17 mouse cellular contexts compared by ENCODE assay signal in the genomic region with DNA sequence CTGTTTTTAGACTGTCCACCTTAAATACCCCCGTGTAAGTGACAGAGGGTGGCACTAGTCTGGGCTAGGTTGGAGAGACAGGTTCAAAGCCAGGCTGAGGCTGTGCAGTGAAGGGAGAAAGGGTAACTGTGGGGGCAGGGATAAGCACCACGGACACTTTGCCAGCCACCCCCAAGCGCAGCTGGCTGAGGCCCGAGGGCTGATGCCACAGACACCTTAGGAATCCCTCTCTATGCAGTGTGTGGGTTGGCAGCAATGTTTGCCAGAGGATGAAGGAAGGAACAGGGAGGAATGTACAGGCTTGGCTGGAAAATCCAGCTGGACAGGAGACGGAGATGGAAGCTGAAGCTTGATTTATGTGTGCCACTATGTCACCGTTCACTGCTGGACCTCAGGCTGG.
A peak's percentile ranks its signal among the peaks of the same experiment; 100 is the strongest.
DNase-seq lines count a peak whose midpoint lies in the region; ATAC-seq and TF ChIP-seq lines count a peak whose summit lies in the region.
"Had no signal": no experiment of that assay in that cellular context is flagged by ENCODE, and none has a peak within 500 bp of the region (broad histone marks: within the 10 kb centered on the region; RNA-seq: fewer than 3 reads in every experiment).

No protein-coding gene starts in this region.

- H3K4me1 ChIP-seq in lung, embryonic 14.5 days (ENCODE audit: insufficient read depth): no peaks in the 10 kb centered on the region
- H3K4me1 ChIP-seq in limb, embryonic 10.5 days: peaks cover 11% of the 10 kb centered on the region
- no peaks in the 10 kb centered on the region for H3K4me1 ChIP-seq in forebrain, embryonic 14.5 days (ENCODE audit: control insufficient read depth, insufficient read depth, low read length)
- H3K4me1 ChIP-seq: forebrain, embryonic 13.5 days; heart, embryonic 13.5 days had no signal

- H3K9me3 ChIP-seq in lung, embryonic 14.5 days (ENCODE audit: low read depth, low read length): no peaks in the 10 kb centered on the region
- no peaks in the 10 kb centered on the region for H3K9me3 ChIP-seq in limb, embryonic 10.5 days (replicated peaks)
- no peaks in the 10 kb centered on the region for H3K9me3 ChIP-seq in forebrain, embryonic 14.5 days (replicated peaks; ENCODE audit: control insufficient read depth, low read length)
- H3K9me3 ChIP-seq: embryonic facial prominence, embryonic 10.5 days; forebrain, embryonic 13.5 days; heart, embryonic 13.5 days had no signal

- WGBS in lung, embryonic 14.5 days: 62% methylated on average over 6 of the region's 6 CpGs
- WGBS in limb, embryonic 10.5 days: 80% methylated on average over 6 of the region's 6 CpGs
- WGBS in forebrain, embryonic 14.5 days: 87% methylated on average over 6 of the region's 6 CpGs

- no peaks in the 10 kb centered on the region for H3K36me3 ChIP-seq in lung, embryonic 14.5 days (ENCODE audit: insufficient read depth)
- no peaks in the 10 kb centered on the region for H3K36me3 ChIP-seq in limb, embryonic 10.5 days
- H3K36me3 ChIP-seq in forebrain, embryonic 14.5 days (ENCODE audit: control insufficient read depth, insufficient read depth, low read length): no peaks in the 10 kb centered on the region
- H3K36me3 ChIP-seq: embryonic facial prominence, embryonic 10.5 days; heart, embryonic 13.5 days had no signal

- H3K4me3 ChIP-seq in lung, embryonic 14.5 days (ENCODE audit: low read depth, low read length): no peak overlapping the region
- no peak overlapping the region for H3K4me3 ChIP-seq in limb, embryonic 10.5 days
- H3K4me3 ChIP-seq in forebrain, embryonic 14.5 days (ENCODE audit: low read depth, low read length): no peak overlapping the region
- H3K4me3 ChIP-seq: embryonic facial prominence, embryonic 10.5 days; forebrain, embryonic 13.5 days; heart, embryonic 13.5 days had no signal

- no peak overlapping the region for H3K27ac ChIP-seq in lung, embryonic 14.5 days (ENCODE audit: low read depth)
- peak overlapping the region; percentile 25; the same call in 1 of the 2 replicates for H3K27ac ChIP-seq in limb, embryonic 10.5 days
- no peak overlapping the region for H3K27ac ChIP-seq in forebrain, embryonic 14.5 days (ENCODE audit: low read depth, low read length)
- H3K27ac ChIP-seq: embryonic facial prominence, embryonic 10.5 days; forebrain, embryonic 13.5 days; heart, embryonic 13.5 days; hindbrain, postnatal 0 days had no signal

- H3K27me3 ChIP-seq in lung, embryonic 14.5 days (ENCODE audit: insufficient read depth, low read length): no peaks in the 10 kb centered on the region
- no peaks in the 10 kb centered on the region for H3K27me3 ChIP-seq in limb, embryonic 10.5 days (ENCODE audit: low read depth, poor library complexity, severe bottlenecking)
- no peaks in the 10 kb centered on the region for H3K27me3 ChIP-seq in forebrain, embryonic 14.5 days (replicated peaks; ENCODE audit: control insufficient read depth, insufficient read depth, low read length)
- H3K27me3 ChIP-seq: forebrain, embryonic 13.5 days; heart, embryonic 13.5 days had no signal

- DNase-seq in frontal cortex, postnatal 14 days (ENCODE audit: low spot score in 2 of 2): no peak
- DNase-seq in lung, embryonic 14.5 days: no peak
- no peak for DNase-seq in lung, postnatal 10 days
- DNase-seq in 3134 (ENCODE audit: extremely low read depth, insufficient read length, low spot score): peak; percentile 35
- DNase-seq in limb, embryonic 10.5 days (ENCODE audit: low spot score): no peak
- no peak for DNase-seq in layer of hippocampus, adult 9-10 months (ENCODE audit: low spot score)
- no peak for DNase-seq in forebrain, embryonic 14.5 days (ENCODE audit: low spot score)
- DNase-seq: adrenal gland, adult 8-10 months; adrenal gland, postnatal 36 days; cerebellum, adult 2 months; gastrocnemius, postnatal 10 days; heart, postnatal 36 days had no signal

- H3K4me2 ChIP-seq in lung, embryonic 14.5 days: no peak overlapping the region
- H3K4me2 ChIP-seq in forebrain, embryonic 14.5 days (ENCODE audit: low read length): no peak overlapping the region
- H3K4me2 ChIP-seq: forebrain, embryonic 13.5 days; heart, embryonic 13.5 days had no signal

- H3K9ac ChIP-seq in lung, embryonic 14.5 days: no peak overlapping the region
- no peak overlapping the region for H3K9ac ChIP-seq in forebrain, embryonic 14.5 days (ENCODE audit: low read length)
- H3K9ac ChIP-seq: forebrain, embryonic 13.5 days; heart, embryonic 13.5 days had no signal

- peak; percentile 52 for ATAC-seq in frontal cortex, adult (ENCODE audit: low TSS enrichment)
- 0 out of 2 replicates have a peak, but pooled peaks have one; percentile 6 for ATAC-seq in lung, embryonic 14.5 days (ENCODE audit: insufficient read depth)
- no peak for ATAC-seq in forebrain, embryonic 14.5 days
- ATAC-seq: hindbrain, postnatal 0 days had no signal

- TF ChIP-seq CTCF in lung, embryonic 14.5 days (IDR thresholded peaks at IDR 0.05; ENCODE audit: low read depth): no peak
